Mouse (Mus musculus) heart, adult 2 months (tissue): ENCODE results near the gene Htr6. TPM values are rescaled to one million over a fixed set of nuclear protein-coding genes. Genes with fewer than 3 reads are reported as not detected.
A peak's percentile ranks its signal among the peaks of the same experiment; 100 is the strongest.

Experiments
- DNase-seq, 2 experiments: peaks; one replicate each; pipeline ENCODE4 v3.0.0; 2021
- H3K27ac ChIP-seq: fragments of 200-600 bp; 2 replicates; pipeline ENCODE4 v1.8.1; 2022
- H3K27me3 ChIP-seq: fragments of 200-500 bp; 2 replicates; pipeline ENCODE4 v1.6.1; 2012; ENCODE audit warnings: mild to moderate bottlenecking, low read length, inconsistent platforms, mixed read lengths; ENCODE audit not compliant: control insufficient read depth, insufficient read depth
- H3K36me3 ChIP-seq: fragments of 200-500 bp; 2 replicates; pipeline ENCODE4 v1.6.1; 2012; ENCODE audit warnings: low read length, inconsistent platforms; ENCODE audit not compliant: control insufficient read depth, insufficient read depth
- H3K4me1 ChIP-seq: fragments of 200-500 bp; 2 replicates; pipeline ENCODE4 v1.6.1; 2011; ENCODE audit warnings: low read length; ENCODE audit not compliant: control insufficient read depth, insufficient read depth
- H3K4me3 ChIP-seq: fragments of 200-600 bp; 2 replicates; pipeline ENCODE4 v1.8.1; 2022
- H3K79me2 ChIP-seq: fragments of 200-500 bp; replicated peaks from 2 replicates; pipeline ENCODE4 v1.6.1; 2012; ENCODE audit warnings: mild to moderate bottlenecking, inconsistent platforms, low read length, moderate library complexity, mixed read lengths; ENCODE audit not compliant: control insufficient read depth, insufficient read depth
- H3K9ac ChIP-seq: fragments of 200-500 bp; 2 replicates; pipeline ENCODE4 v1.6.1; 2012; ENCODE audit warnings: low read depth, mild to moderate bottlenecking, control low read depth, inconsistent platforms, low read length, mixed read lengths
- CTCF ChIP-seq: fragments of 200-600 bp; IDR thresholded peaks from 2 replicates; pipeline ENCODE4 v1.8.1; 2022; ENCODE audit warnings: antibody characterized with exemption, mild to moderate bottlenecking, moderate library complexity
- EP300 ChIP-seq: fragments of 200-500 bp; IDR thresholded peaks from 2 replicates; pipeline ENCODE4 v1.6.1; 2011; ENCODE audit warnings: low read depth, low read length, control low read depth; ENCODE audit not compliant: insufficient read depth
- POLR2A ChIP-seq: fragments of 200-500 bp; IDR thresholded peaks from 2 replicates; pipeline ENCODE4 v1.6.1; 2011; ENCODE audit warnings: mild to moderate bottlenecking, low read depth, low read length, control low read depth; ENCODE audit not compliant: insufficient read depth
- WGBS: fragments of 180-500 bp; shearing (Covaris S2); methylation state at CpG from one replicate; pipeline ENCODE4 v1.1.7; 2018; 5-methylcytosine and 5-hydroxymethylcytosine counted together
- intact Hi-C: fragments of 180-260 bp; cut with DNase I; formaldehyde crosslinking; loops from one replicate; pipeline ENCODE4 v1.15.1; 2025
- polyA plus RNA-seq: library from polyadenylated mRNA; depleted of rRNA; stranded (reverse); fragments of >200 nt; gene quantifications from 2 replicates; pipeline ENCODE4 v1.2.3, GENCODE M21; 2012
- total RNA-seq, 2 experiments: library from RNA; stranded (reverse); gene quantifications; 2 replicates each; pipeline ENCODE4 v1.2.3; 2021

Gene Htr6
- total and polyA plus RNA-seq, 3 experiments, result not detected

DNA sequence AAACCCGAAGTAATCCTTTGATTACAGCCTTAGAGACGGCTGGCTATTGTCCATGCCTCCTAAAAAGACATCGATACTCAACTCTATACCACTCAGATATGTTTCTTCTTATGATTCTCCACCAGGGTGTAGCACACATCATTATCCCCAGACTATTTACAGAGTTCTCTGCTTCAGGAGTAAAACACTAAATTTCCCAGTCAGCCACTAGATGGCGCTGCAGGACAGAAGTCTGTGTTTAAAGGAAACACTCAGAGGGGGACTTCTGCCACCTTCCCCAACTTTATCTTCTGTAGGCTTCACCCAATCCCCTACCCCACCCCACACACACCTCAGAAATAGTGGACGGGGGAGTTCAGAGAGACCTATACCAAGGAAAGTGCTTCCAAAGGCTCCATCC lies 10.7 kb upstream of the Htr6 start:
- H3K9ac ChIP-seq, result no peak overlapping the region
- H3K36me3 ChIP-seq, result no peaks in the 10 kb centered on the region
- TF ChIP-seq POLR2A (no peak), CTCF (peak; percentile 96)
- no peak overlapping the region for H3K4me3 ChIP-seq
- H3K79me2 ChIP-seq, result no peaks in the 10 kb centered on the region
- H3K27me3 ChIP-seq, result no peaks in the 10 kb centered on the region
- H3K27ac ChIP-seq, result no peak overlapping the region
- peak; percentile 77 to 84 for DNase-seq
- intact Hi-C loops, result loop anchor here (1.0 to 5.0 kb wide), 5 partner anchors 97 to 251 kb away; no protein-coding TSS in a partner anchor
- WGBS, result 9% methylated on average over 5 of the region's 5 CpGs
- H3K4me1 ChIP-seq, result 0 out of 2 replicates have a peak, but pooled peaks cover 1% of the 10 kb centered on the region

DNA sequence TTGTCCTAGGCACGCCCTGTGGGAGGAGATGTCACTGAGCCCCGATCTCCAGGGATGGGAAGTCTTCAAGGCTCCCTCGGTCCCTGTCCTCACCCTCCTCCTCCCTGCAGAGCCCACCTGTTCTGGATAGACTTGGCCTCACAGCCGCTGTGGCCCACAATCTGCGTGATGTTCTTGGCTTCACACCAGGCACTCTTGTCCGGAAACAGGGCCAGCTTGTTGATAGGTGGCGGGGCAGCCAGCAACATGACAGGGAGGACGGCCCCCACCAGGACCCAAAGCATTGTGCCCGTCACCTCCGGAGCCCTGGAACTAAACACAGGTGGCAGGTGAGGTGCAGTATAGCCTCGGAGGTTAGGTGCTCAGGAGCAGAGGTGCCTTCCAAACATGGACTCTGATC lies 10.0 kb upstream of the Htr6 start:
- no peak overlapping the region for H3K4me3 ChIP-seq
- peak in 1 of 2 experiments; percentile 38 for DNase-seq
- intact Hi-C loops, result loop anchor here (5.0 kb wide), 1 partner anchor 147 kb away; no protein-coding TSS in a partner anchor
- WGBS, result 45% methylated on average over 11 of the region's 11 CpGs
- H3K27me3 ChIP-seq, result no peaks in the 10 kb centered on the region
- peaks cover 1% of the 10 kb centered on the region; the same call in 1 of the 2 replicates for H3K4me1 ChIP-seq
- TF ChIP-seq EP300 (no peak), CTCF (no peak), POLR2A (no peak)
- no peaks in the 10 kb centered on the region for H3K36me3 ChIP-seq
- H3K9ac ChIP-seq, result no peak overlapping the region
- no peaks in the 10 kb centered on the region for H3K79me2 ChIP-seq
- no peak overlapping the region for H3K27ac ChIP-seq

DNA sequence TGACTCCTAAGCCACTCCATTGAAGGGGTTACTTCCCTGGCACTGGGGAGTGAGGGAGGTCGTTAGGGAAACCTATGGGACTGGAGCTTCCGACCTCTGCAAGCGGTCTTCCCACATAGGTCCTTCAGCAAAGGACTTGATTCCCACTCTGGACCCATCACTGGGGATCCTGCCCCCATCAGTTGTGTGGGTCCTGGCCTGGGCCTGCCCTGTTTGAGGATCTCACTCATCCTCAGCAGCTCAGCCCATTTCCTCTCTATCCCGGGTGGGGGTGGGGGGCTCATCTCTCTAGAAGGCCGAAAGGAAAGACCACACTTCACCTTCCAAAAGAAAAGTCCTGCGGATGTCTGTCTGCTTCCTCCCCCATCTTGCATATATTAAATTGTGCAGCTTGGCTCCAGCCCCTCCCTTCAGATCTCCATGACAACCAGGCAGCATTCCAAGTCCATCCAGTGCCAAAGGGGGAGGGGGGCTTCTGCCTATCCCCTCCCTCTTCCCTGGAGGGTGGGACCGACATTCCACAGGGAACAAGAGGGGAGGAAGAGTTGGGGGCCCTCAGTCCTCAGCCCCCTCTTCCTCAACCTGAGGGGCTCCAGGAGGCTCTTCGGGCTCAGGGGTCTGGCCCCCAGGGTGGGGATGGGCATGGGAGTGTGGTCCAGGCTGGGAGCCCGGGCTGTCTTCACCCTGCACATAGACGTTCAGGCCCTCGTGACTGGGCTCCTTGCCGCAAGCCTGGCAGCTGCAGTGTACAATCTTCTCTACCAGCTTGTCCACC lies 7.6 kb upstream of the Htr6 start:
- TF ChIP-seq POLR2A (no peak), EP300 (no peak), CTCF (no peak)
- intact Hi-C loops, result no loop called here
- 44% methylated on average over 12 of the region's 12 CpGs for WGBS

DNA sequence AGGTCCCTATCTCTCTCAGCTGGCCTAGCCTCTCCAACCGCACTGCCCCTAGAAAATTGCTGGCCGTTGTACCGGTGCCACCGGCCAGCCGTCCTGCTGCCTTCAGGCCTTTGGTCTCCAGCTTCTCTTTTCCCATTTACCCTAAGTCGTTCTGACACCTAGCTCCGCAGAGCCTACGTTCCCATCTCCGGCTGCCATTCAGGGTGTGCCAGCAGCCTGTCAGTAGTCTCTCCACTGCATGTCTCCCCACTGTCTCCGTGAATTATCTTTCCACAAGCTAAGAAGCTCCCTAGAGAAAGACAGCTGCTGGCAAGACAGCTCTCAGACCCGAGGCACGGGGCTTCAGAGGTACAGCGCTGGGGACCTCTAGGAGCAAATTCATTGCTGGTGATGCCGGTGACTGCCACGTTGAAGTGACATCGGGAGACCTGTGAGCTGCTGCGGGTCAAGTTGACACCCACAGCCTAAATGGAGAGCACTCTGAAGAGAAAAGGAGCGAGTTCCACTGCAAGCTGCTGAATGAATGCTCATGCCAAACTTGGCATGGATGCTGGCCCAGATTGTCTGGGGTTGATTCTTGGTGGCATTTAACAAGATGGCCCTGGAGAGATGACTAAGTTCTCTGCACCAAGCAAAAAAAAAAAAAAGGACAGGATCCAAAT lies 6.0 kb upstream of the Htr6 start:
- intact Hi-C loops, result no loop called here
- WGBS, result 76% methylated on average over 18 of the region's 18 CpGs
- H3K36me3 ChIP-seq, result no peaks in the 10 kb centered on the region
- H3K9ac ChIP-seq, result no peak overlapping the region
- peaks cover 2% of the 10 kb centered on the region; the same call in 1 of the 2 replicates for H3K27me3 ChIP-seq
- no peak for DNase-seq
- no peaks in the 10 kb centered on the region for H3K79me2 ChIP-seq
- no peak overlapping the region for H3K4me3 ChIP-seq
- H3K27ac ChIP-seq, result no peak overlapping the region
- TF ChIP-seq POLR2A, result no peak
- TF ChIP-seq CTCF, result no peak
- no peak for TF ChIP-seq EP300
- no peaks in the 10 kb centered on the region; the same call in 1 of the 2 replicates for H3K4me1 ChIP-seq

More for the DNA sequence above, 7.6 kb upstream of the Htr6 start:
- Histone ChIP-seq H3K79me2 (no peaks in the 10 kb centered on the region), H3K27me3 (no peaks in the 10 kb centered on the region), H3K27ac (no peak overlapping the region), H3K36me3 (no peaks in the 10 kb centered on the region), H3K9ac (no peak overlapping the region), H3K4me1 (peaks cover under 1% of the 10 kb centered on the region; the same call in 1 of the 2 replicates), H3K4me3 (no peak overlapping the region)
- DNase-seq, result peak in 1 of 2 experiments; percentile 45

- 0 out of 2 replicates have a peak, but pooled peaks have one; percentile 21 for TF ChIP-seq EP300
- no peak for TF ChIP-seq POLR2A
- TF ChIP-seq CTCF, result no peak
- Histone ChIP-seq H3K79me2 (no peaks in the 10 kb centered on the region), H3K4me3 (no peak overlapping the region), H3K27ac (no peak overlapping the region), H3K9ac (no peak overlapping the region), H3K27me3 (peaks cover 3% of the 10 kb centered on the region; the same call in 1 of the 2 replicates), H3K4me1 (no peaks in the 10 kb centered on the region; the same call in none of the 2 replicates), H3K36me3 (no peaks in the 10 kb centered on the region)
- intact Hi-C loops, result no loop called here
- WGBS, result 61% methylated on average over 7 of the region's 7 CpGs
- DNase-seq, result peak in 1 of 2 experiments; percentile 44
Observed at GRCm38 (mm10) chr4:139080259-139080658, 4.9 kb upstream of the Htr6 start.

- Histone ChIP-seq H3K4me3 (no peak overlapping the region), H3K27me3 (peaks cover 4% of the 10 kb centered on the region; the same call in 1 of the 2 replicates), H3K36me3 (no peaks in the 10 kb centered on the region), H3K9ac (no peak overlapping the region), H3K79me2 (no peaks in the 10 kb centered on the region), H3K4me1 (no peaks in the 10 kb centered on the region; the same call in none of the 2 replicates), H3K27ac (no peak overlapping the region)
- intact Hi-C loops, result loop anchor here (2.0 kb wide), 1 partner anchor 157 kb away; no protein-coding TSS in a partner anchor
- no peak for DNase-seq
- 74% methylated on average over 11 of the region's 11 CpGs for WGBS
- no peak for TF ChIP-seq EP300
- no peak for TF ChIP-seq CTCF
- TF ChIP-seq POLR2A, result no peak
Observed at GRCm38 (mm10) chr4:139079439-139079838, 4.1 kb upstream of the Htr6 start.
